Comparison of ENCODE assay signal across 9 mouse cellular contexts in genomic region chr11:114851608-114852310, GRCm38 (mm10). TPM values are rescaled to one million over a fixed set of nuclear protein-coding genes. Genes with fewer than 3 reads are reported as not detected.
DNase-seq lines count a peak whose midpoint lies in the region; ATAC-seq and TF ChIP-seq lines count a peak whose summit lies in the region.
"Had no signal": no experiment of that assay in that cellular context is flagged by ENCODE, and none has a peak within 500 bp of the region (broad histone marks: within the 10 kb centered on the region; RNA-seq: fewer than 3 reads in every experiment).

No protein-coding gene starts in this region.

- no peak for TF ChIP-seq POLR2A in cortical plate, adult 2 months (IDR thresholded peaks at IDR 0.05; ENCODE audit: extremely low read depth, insufficient read depth, low read length)

- H3K27ac ChIP-seq in layer of hippocampus, adult 2 months, result peak overlapping the region; percentile 51; the same call in 1 of the 2 replicates
- no peak overlapping the region for H3K27ac ChIP-seq in cortical plate, adult 2 months (ENCODE audit: insufficient read depth, low read length)
- peak overlapping the region; percentile 88 for H3K27ac ChIP-seq in intestine, embryonic 14.5 days (ENCODE audit: low read depth)
- H3K27ac ChIP-seq in liver, embryonic 11.5 days (ENCODE audit: low read depth, low read length), result peak overlapping the region; percentile 45
- no peak overlapping the region for H3K27ac ChIP-seq in midbrain, embryonic 15.5 days

- WGBS in intestine, embryonic 14.5 days, result under 1% methylated on average over 61 of the region's 65 CpGs
- WGBS in liver, embryonic 11.5 days, result under 1% methylated on average over 64 of the region's 65 CpGs
- WGBS in midbrain, embryonic 15.5 days, result 1% methylated on average over 57 of the region's 65 CpGs

- no peaks in the 10 kb centered on the region for H3K9me3 ChIP-seq in intestine, embryonic 14.5 days (ENCODE audit: control insufficient read depth, low read length)
- no peaks in the 10 kb centered on the region for H3K9me3 ChIP-seq in liver, embryonic 11.5 days (ENCODE audit: control insufficient read depth, low read length)
- no peaks in the 10 kb centered on the region for H3K9me3 ChIP-seq in midbrain, embryonic 15.5 days

- H3K36me3 ChIP-seq in intestine, embryonic 14.5 days (ENCODE audit: control insufficient read depth, insufficient read depth, low read length), result no peaks in the 10 kb centered on the region
- no peaks in the 10 kb centered on the region for H3K36me3 ChIP-seq in liver, embryonic 11.5 days (ENCODE audit: control insufficient read depth, insufficient read depth, low read length)
- no peaks in the 10 kb centered on the region for H3K36me3 ChIP-seq in midbrain, embryonic 15.5 days (replicated peaks)

- H3K4me2 ChIP-seq in intestine, embryonic 14.5 days (ENCODE audit: low read length), result peak overlapping the region; percentile 99
- H3K4me2 ChIP-seq in liver, embryonic 11.5 days, result peak overlapping the region; percentile 91
- peak overlapping the region; percentile 97 for H3K4me2 ChIP-seq in midbrain, embryonic 15.5 days

- ATAC-seq in intestine, embryonic 14.5 days (replicated peaks; ENCODE audit: low FRiP score, low TSS enrichment, low read depth), result peak; percentile 75
- ATAC-seq in liver, embryonic 11.5 days (replicated peaks; ENCODE audit: low FRiP score), result peak; percentile 50
- peak; percentile 37; the same call in 1 of the 2 replicates for ATAC-seq in midbrain, embryonic 15.5 days (replicated peaks)

- no peaks in the 10 kb centered on the region for H3K4me1 ChIP-seq in cortical plate, adult 2 months (ENCODE audit: control insufficient read depth, insufficient read depth, low read length)
- peaks cover 14% of the 10 kb centered on the region for H3K4me1 ChIP-seq in intestine, embryonic 14.5 days (replicated peaks; ENCODE audit: control insufficient read depth, insufficient read depth, low read length)
- peaks cover 18% of the 10 kb centered on the region for H3K4me1 ChIP-seq in liver, embryonic 11.5 days (replicated peaks; ENCODE audit: control insufficient read depth, insufficient read depth, low read length)
- peaks cover 30% of the 10 kb centered on the region for H3K4me1 ChIP-seq in midbrain, embryonic 15.5 days

- no peak for DNase-seq in layer of hippocampus, adult 2 months (ENCODE audit: low spot score in 2 of 2)
- DNase-seq in layer of hippocampus, adult 9-10 months (ENCODE audit: low spot score), result no peak
- DNase-seq in gastrocnemius, postnatal 36 days, result peak; percentile 70
- DNase-seq in intestine, embryonic 14.5 days (ENCODE audit: low spot score), result peak; percentile 90
- DNase-seq in liver, embryonic 11.5 days (ENCODE audit: low spot score), result peak; percentile 79
- peak; percentile 29 for DNase-seq in urinary bladder, postnatal 10 days (ENCODE audit: low spot score)

- intact Hi-C loops in gastrocnemius, postnatal 36 days (cut with DNase I), result no loop called here

- peak overlapping the region; percentile 71 for H3K4me3 ChIP-seq in layer of hippocampus, adult 2 months
- peak overlapping the region; percentile 48 for H3K4me3 ChIP-seq in cortical plate, adult 2 months (ENCODE audit: insufficient read depth, low read length)
- H3K4me3 ChIP-seq in intestine, embryonic 14.5 days (ENCODE audit: low read depth, low read length), result peak overlapping the region; percentile 70
- peak overlapping the region; percentile 62 for H3K4me3 ChIP-seq in liver, embryonic 11.5 days (ENCODE audit: low read depth, low read length)
- peak overlapping the region; percentile 57 for H3K4me3 ChIP-seq in midbrain, embryonic 15.5 days

- H3K27me3 ChIP-seq in intestine, embryonic 14.5 days (replicated peaks; ENCODE audit: control insufficient read depth, insufficient read depth, low read length), result no peaks in the 10 kb centered on the region
- peaks cover 59% of the 10 kb centered on the region for H3K27me3 ChIP-seq in liver, embryonic 11.5 days (replicated peaks; ENCODE audit: control insufficient read depth, insufficient read depth, low read length)
- peaks cover 54% of the 10 kb centered on the region for H3K27me3 ChIP-seq in midbrain, embryonic 15.5 days (replicated peaks)

- no peak for TF ChIP-seq CTCF in layer of hippocampus, adult 2 months (conservative IDR thresholded peaks at IDR 0.05)
- no peak for TF ChIP-seq CTCF in cortical plate, adult 2 months (IDR thresholded peaks at IDR 0.05; ENCODE audit: extremely low read depth, insufficient read depth, low read length)

- H3K9ac ChIP-seq in intestine, embryonic 14.5 days (ENCODE audit: low read length), result peak overlapping the region; percentile 80
- peak overlapping the region; percentile 68 for H3K9ac ChIP-seq in liver, embryonic 11.5 days (ENCODE audit: low read depth, low read length)
- H3K9ac ChIP-seq in midbrain, embryonic 15.5 days, result peak overlapping the region; percentile 40

RNA-seq across cellular contexts. Expression of gene Gprc5c, which starts 0.8 kb away (rescaled TPM):
- total RNA-seq in layer of hippocampus, adult 2 months (2021), result 1 to 10 TPM; 4.7 to 5.4 TPM
- polyA plus RNA-seq in cortical plate, adult 2 months (2012; rRNA removed), result 4.2 and 4.3 TPM in 2 replicates
- 10 to 100 TPM; 35.5 to 44.1 TPM for total RNA-seq in gastrocnemius, postnatal 36 days (2021)
- 21.8 and 23.6 TPM in 2 replicates for polyA plus RNA-seq in intestine, embryonic 14.5 days (2014; fragmentation: Nextera tagmentation; extraction: Ambion mirVana)
- polyA plus RNA-seq in liver, embryonic 11.5 days (2014; fragmentation: Nextera tagmentation; extraction: Ambion mirVana), result 20.2 and 21.6 TPM in 2 replicates
- 9.3 and 9.4 TPM in 2 replicates for polyA plus RNA-seq in midbrain, embryonic 15.5 days (2015; fragmentation: Nextera tagmentation; extraction: Ambion mirVana)
- total RNA-seq: hematopoietic stem cell, adult 5-6 weeks had no signal

RNA-seq across cellular contexts. Expression of gene Cd300a, which starts 38.1 kb away (rescaled TPM):
- under 1 TPM; 0.36 to 0.42 TPM for total RNA-seq in layer of hippocampus, adult 2 months (2021)
- polyA plus RNA-seq in cortical plate, adult 2 months (2012; rRNA removed), result 0.81 and 0.88 TPM in 2 replicates
- under 1 TPM; 0.36 to 0.37 TPM for total RNA-seq in gastrocnemius, postnatal 36 days (2021)
- 0.89 and 1.3 TPM in 2 replicates for polyA plus RNA-seq in intestine, embryonic 14.5 days (2014; fragmentation: Nextera tagmentation; extraction: Ambion mirVana)
- 4.1 and 5.4 TPM in 2 replicates for polyA plus RNA-seq in liver, embryonic 11.5 days (2014; fragmentation: Nextera tagmentation; extraction: Ambion mirVana)
- polyA plus RNA-seq in midbrain, embryonic 15.5 days (2015; fragmentation: Nextera tagmentation; extraction: Ambion mirVana), result 0.86 and 0.94 TPM in 2 replicates

RNA-seq across cellular contexts. Expression of gene Gpr142, which starts 53.0 kb away (rescaled TPM):
- not detected for total RNA-seq in layer of hippocampus, adult 2 months (2021)
- polyA plus RNA-seq in cortical plate, adult 2 months (2012; rRNA removed), result not detected in 2 replicates
- total RNA-seq in gastrocnemius, postnatal 36 days (2021), result not detected
- 0.16 TPM in 1 of 2 replicates, not detected in the other for polyA plus RNA-seq in intestine, embryonic 14.5 days (2014; fragmentation: Nextera tagmentation; extraction: Ambion mirVana)
- polyA plus RNA-seq in liver, embryonic 11.5 days (2014; fragmentation: Nextera tagmentation; extraction: Ambion mirVana), result not detected in 2 replicates
- not detected in 2 replicates for polyA plus RNA-seq in midbrain, embryonic 15.5 days (2015; fragmentation: Nextera tagmentation; extraction: Ambion mirVana)
- total RNA-seq: hematopoietic stem cell, adult 5-6 weeks had no signal

RNA-seq across cellular contexts. Expression of gene Btbd17, which starts 56.0 kb away (rescaled TPM):
- 10 to 100 TPM; 21.7 to 22.9 TPM for total RNA-seq in layer of hippocampus, adult 2 months (2021)
- polyA plus RNA-seq in cortical plate, adult 2 months (2012; rRNA removed), result 50.7 and 56.1 TPM in 2 replicates
- under 1 TPM in 1 of 2 experiments, not detected in 1; 0.28 TPM for total RNA-seq in gastrocnemius, postnatal 36 days (2021)
- polyA plus RNA-seq in intestine, embryonic 14.5 days (2014; fragmentation: Nextera tagmentation; extraction: Ambion mirVana), result 1.2 and 2.9 TPM in 2 replicates
- 0.10 and 0.43 TPM in 2 replicates for polyA plus RNA-seq in liver, embryonic 11.5 days (2014; fragmentation: Nextera tagmentation; extraction: Ambion mirVana)
- 21.4 and 28.4 TPM in 2 replicates for polyA plus RNA-seq in midbrain, embryonic 15.5 days (2015; fragmentation: Nextera tagmentation; extraction: Ambion mirVana)
- total RNA-seq: hematopoietic stem cell, adult 5-6 weeks had no signal

Comparison
In these comparisons a context has a peak if more than half of its experiments do, and no peak if none do; other contexts are left out.
1. DNase-seq: peak in gastrocnemius, postnatal 36 days (2 of 2), intestine, embryonic 14.5 days (single experiment), liver, embryonic 11.5 days (single experiment) and urinary bladder, postnatal 10 days (single experiment); none in layer of hippocampus, adult 2 months (0 of 2) and layer of hippocampus, adult 9-10 months (single experiment).
2. H3K27ac ChIP-seq: peak in layer of hippocampus, adult 2 months (single experiment), intestine, embryonic 14.5 days (single experiment) and liver, embryonic 11.5 days (single experiment); none in cortical plate, adult 2 months (single experiment) and midbrain, embryonic 15.5 days (single experiment).
3. Peak in every context shown above with its lines, with median percentiles within 50 percentile points of each other: H3K4me3 ChIP-seq, ATAC-seq, H3K4me2 ChIP-seq and H3K9ac ChIP-seq.